Mouse (Mus musculus) MEL-GATA-1-ER (cell line): ENCODE results near the gene Slco1a1.
"Not testable (repeated sequence)": the region's sequence is repeated elsewhere in the genome, so short reads cannot be mapped to it uniquely, and the experiment has no call there.

ENCODE experiments used
- DNase-seq: peaks from one replicate; pipeline ENCODE4 v3.0.0-alpha.2; 2012; ENCODE audit warnings: low read depth; ENCODE audit errors: extremely low read depth

Gene Slco1a1

GRCm38 (mm10) chr6:141946862-141947261 is at the start of gene Slco1a1:
Gene Slco1a1 (minus strand): TSS chr6:141946962.
- no peak for DNase-seq

- DNase-seq: no peak
Observed at GRCm38 (mm10) chr6:141986772-141987171, 40.0 kb upstream of the Slco1a1 start.

- no peak for DNase-seq
Observed at GRCm38 (mm10) chr6:141984644-141985043, 37.9 kb upstream of the Slco1a1 start.

- DNase-seq: no peak
Observed at GRCm38 (mm10) chr6:141962420-141962819, 15.7 kb upstream of the Slco1a1 start.

GRCm38 (mm10) chr6:141961861-141962260 is 15.1 kb upstream of the Slco1a1 start:
- DNase-seq: no peak

GRCm38 (mm10) chr6:141960482-141960881 is 13.7 kb upstream of the Slco1a1 start:
- no peak for DNase-seq

- no peak for DNase-seq
Observed at GRCm38 (mm10) chr6:141940451-141940850, 6.3 kb downstream of the Slco1a1 start.

- no peak for DNase-seq
Observed at GRCm38 (mm10) chr6:141898197-141898596, 48.6 kb downstream of the Slco1a1 start.

GRCm38 (mm10) chr6:141889723-141890122 is 57.0 kb downstream of the Slco1a1 start:
- no peak for DNase-seq

- DNase-seq: no peak
Observed at GRCm38 (mm10) chr6:141888248-141888647, 58.5 kb downstream of the Slco1a1 start.

- DNase-seq: no peak
Observed at GRCm38 (mm10) chr6:141882581-141882980, 64.2 kb downstream of the Slco1a1 start.

- not testable (repeated sequence) for DNase-seq
Observed at GRCm38 (mm10) chr6:141875742-141876141, 71.0 kb downstream of the Slco1a1 start.

GRCm38 (mm10) chr6:141871711-141872110 is 75.1 kb downstream of the Slco1a1 start:
- DNase-seq: no peak

GRCm38 (mm10) chr6:141868735-141869134 is 78.0 kb downstream of the Slco1a1 start:
- no peak for DNase-seq

GRCm38 (mm10) chr6:141866026-141866425 is 80.7 kb downstream of the Slco1a1 start:
- no peak for DNase-seq

- DNase-seq: no peak
Observed at GRCm38 (mm10) chr6:141857735-141858531, 88.8 kb downstream of the Slco1a1 start.
